Mouse (Mus musculus) limb, embryonic 10.5 days (tissue): ENCODE results near the gene Nt5m. TPM values are rescaled to one million over a fixed set of nuclear protein-coding genes. Genes with fewer than 3 reads are reported as not detected.

ENCODE experiments used
- DNase-seq: peaks from one replicate; pipeline ENCODE4 v3.0.0-alpha.2; 2017; ENCODE audit warnings: low spot score
- H3K27ac ChIP-seq: fragments of 300-500 bp; sonication (generic); 2 replicates; pipeline ENCODE4 v1.5.1; 2016; ENCODE audit warnings: mild to moderate bottlenecking
- H3K27me3 ChIP-seq: fragments of 300-500 bp; sonication (generic); 2 replicates; pipeline ENCODE4 v1.6.1; 2016; ENCODE audit warnings: low read depth, mild to moderate bottlenecking; ENCODE audit not compliant: poor library complexity, severe bottlenecking
- H3K36me3 ChIP-seq: fragments of 300-500 bp; sonication (generic); 2 replicates; pipeline ENCODE4 v1.6.1; 2016; ENCODE audit warnings: mild to moderate bottlenecking, moderate library complexity
- H3K4me1 ChIP-seq: fragments of 300-500 bp; sonication (generic); 2 replicates; pipeline ENCODE4 v1.6.1; 2016
- H3K4me3 ChIP-seq: fragments of 300-500 bp; sonication (generic); 2 replicates; pipeline ENCODE4 v1.5.1; 2016; ENCODE audit warnings: mild to moderate bottlenecking, moderate library complexity
- H3K9me3 ChIP-seq: fragments of 300-500 bp; sonication (generic); replicated peaks from 2 replicates; pipeline ENCODE4 v1.6.1; 2016; ENCODE audit warnings: mild to moderate bottlenecking
- WGBS: fragments of 180-500 bp; shearing (Covaris S2); methylation state at CpG from one replicate; pipeline ENCODE4 v1.1.7; 2016; 5-methylcytosine and 5-hydroxymethylcytosine counted together
- polyA plus RNA-seq: library from polyadenylated mRNA; unstranded; fragments of >200 nt; fragmentation: Nextera tagmentation; extraction: Ambion mirVana; gene quantifications from 2 replicates; pipeline ENCODE4 v1.2.1, GENCODE M21; 2016

Nt5m gene
- 34.8 and 41.8 TPM in 2 replicates for polyA plus RNA-seq

GRCm38 (mm10) chr11:59839008-59839458, at the start of gene Nt5m:
Nt5m (plus strand) TSS chr11:59839447.
- DNase-seq, result peak; percentile 96

GRCm38 (mm10) chr11:59793390-59793789, 45.9 kb upstream of the Nt5m start:
- Histone ChIP-seq H3K4me3 (no peak overlapping the region), H3K27ac (no peak overlapping the region), H3K27me3 (no peaks in the 10 kb centered on the region), H3K36me3 (peaks cover 73% of the 10 kb centered on the region), H3K9me3 (no peaks in the 10 kb centered on the region), H3K4me1 (no peaks in the 10 kb centered on the region)
- DNase-seq, result no peak
- 90% methylated on average over 6 of the region's 6 CpGs for WGBS

More at GRCm38 (mm10) chr11:59839008-59839458, at the start of gene Nt5m:
- Histone ChIP-seq H3K27ac (peak within 1 kb of the TSS; percentile 98), H3K4me1 (peaks cover 33% of the 10 kb centered on the region), H3K36me3 (peaks cover 40% of the 10 kb centered on the region), H3K4me3 (peak within 1 kb of the TSS; percentile 98), H3K9me3 (no peaks in the 10 kb centered on the region), H3K27me3 (no peaks in the 10 kb centered on the region)
- WGBS, result under 1% methylated on average over 24 of the region's 24 CpGs

- Histone ChIP-seq H3K4me3 (no peak overlapping the region), H3K9me3 (no peaks in the 10 kb centered on the region), H3K4me1 (no peaks in the 10 kb centered on the region), H3K27me3 (no peaks in the 10 kb centered on the region), H3K27ac (no peak overlapping the region), H3K36me3 (peaks cover 100% of the 10 kb centered on the region)
- DNase-seq, result no peak
- WGBS, result 94% methylated on average over 10 of the region's 10 CpGs
Measured at GRCm38 (mm10) chr11:59800412-59800811, 38.8 kb upstream of the Nt5m start.

- 97% methylated on average over 8 of the region's 8 CpGs for WGBS
- no peaks in the 10 kb centered on the region for H3K4me1 ChIP-seq
- peaks cover 100% of the 10 kb centered on the region for H3K36me3 ChIP-seq
Measured at GRCm38 (mm10) chr11:59801881-59802280, 37.4 kb upstream of the Nt5m start.

GRCm38 (mm10) chr11:59803516-59803915, 35.7 kb upstream of the Nt5m start:
- Histone ChIP-seq H3K4me1 (peaks cover 2% of the 10 kb centered on the region), H3K4me3 (no peak overlapping the region), H3K27me3 (no peaks in the 10 kb centered on the region), H3K36me3 (peaks cover 93% of the 10 kb centered on the region), H3K27ac (no peak overlapping the region), H3K9me3 (no peaks in the 10 kb centered on the region)
- no peak for DNase-seq
- 92% methylated on average over 14 of the region's 14 CpGs for WGBS

More at GRCm38 (mm10) chr11:59801881-59802280, 37.4 kb upstream of the Nt5m start:
- H3K27me3 ChIP-seq, result no peaks in the 10 kb centered on the region
- DNase-seq, result no peak
- H3K27ac ChIP-seq, result no peak overlapping the region
- no peaks in the 10 kb centered on the region for H3K9me3 ChIP-seq
- no peak overlapping the region for H3K4me3 ChIP-seq

GRCm38 (mm10) chr11:59804409-59805110, 34.7 kb upstream of the Nt5m start:
- H3K27me3 ChIP-seq, result no peaks in the 10 kb centered on the region
- H3K27ac ChIP-seq, result no peak overlapping the region
- no peaks in the 10 kb centered on the region for H3K9me3 ChIP-seq
- H3K4me1 ChIP-seq, result peaks cover 12% of the 10 kb centered on the region
- 91% methylated on average over 22 of the region's 22 CpGs for WGBS
- peak overlapping the region; percentile 13; the same call in 1 of the 2 replicates for H3K4me3 ChIP-seq
- DNase-seq, result no peak
- peaks cover 83% of the 10 kb centered on the region for H3K36me3 ChIP-seq

- Histone ChIP-seq H3K27ac (no peak overlapping the region), H3K9me3 (no peaks in the 10 kb centered on the region), H3K36me3 (peaks cover 76% of the 10 kb centered on the region), H3K4me1 (peaks cover 14% of the 10 kb centered on the region), H3K27me3 (no peaks in the 10 kb centered on the region), H3K4me3 (no peak overlapping the region)
- 95% methylated on average over 1 of the region's 1 CpGs for WGBS
- DNase-seq, result no peak
Measured at GRCm38 (mm10) chr11:59805256-59805655, 34.0 kb upstream of the Nt5m start.

- WGBS, result 90% methylated on average over 2 of the region's 2 CpGs
- peaks cover 14% of the 10 kb centered on the region for H3K4me1 ChIP-seq
- no peak for DNase-seq
- peaks cover 72% of the 10 kb centered on the region for H3K36me3 ChIP-seq
- no peak overlapping the region for H3K4me3 ChIP-seq
- H3K27me3 ChIP-seq, result no peaks in the 10 kb centered on the region
- H3K9me3 ChIP-seq, result no peaks in the 10 kb centered on the region
- no peak overlapping the region for H3K27ac ChIP-seq
Measured at GRCm38 (mm10) chr11:59805656-59806055, 33.6 kb upstream of the Nt5m start.

- H3K27ac ChIP-seq, result 0 out of 2 replicates have a peak overlapping the region, but pooled peaks have one; percentile 100
- WGBS, result 77% methylated on average over 14 of the region's 14 CpGs
- DNase-seq, result no peak
- H3K9me3 ChIP-seq, result no peaks in the 10 kb centered on the region
- H3K4me1 ChIP-seq, result peaks cover 20% of the 10 kb centered on the region
- H3K4me3 ChIP-seq, result peak overlapping the region; percentile 86
- H3K27me3 ChIP-seq, result no peaks in the 10 kb centered on the region
- peaks cover 45% of the 10 kb centered on the region for H3K36me3 ChIP-seq
Measured at GRCm38 (mm10) chr11:59808170-59808960, 30.9 kb upstream of the Nt5m start.

- H3K36me3 ChIP-seq, result peaks cover 37% of the 10 kb centered on the region
- H3K4me1 ChIP-seq, result peaks cover 20% of the 10 kb centered on the region
- H3K27ac ChIP-seq, result peak overlapping the region; percentile 100
- DNase-seq, result peak; percentile 33
- WGBS, result 2% methylated on average over 15 of the region's 15 CpGs
- no peaks in the 10 kb centered on the region for H3K9me3 ChIP-seq
- H3K4me3 ChIP-seq, result peak overlapping the region; percentile 86
- H3K27me3 ChIP-seq, result no peaks in the 10 kb centered on the region
Measured at GRCm38 (mm10) chr11:59809071-59809669, 30.1 kb upstream of the Nt5m start.

- H3K4me1 ChIP-seq, result peaks cover 20% of the 10 kb centered on the region
- H3K9me3 ChIP-seq, result no peaks in the 10 kb centered on the region
- peak within 1 kb of the TSS; percentile 86 for H3K4me3 ChIP-seq
- H3K36me3 ChIP-seq, result peaks cover 32% of the 10 kb centered on the region
- peak within 1 kb of the TSS; percentile 100 for H3K27ac ChIP-seq
- WGBS, result under 1% methylated on average over 52 of the region's 52 CpGs
- peak; percentile 89 for DNase-seq
- H3K27me3 ChIP-seq, result no peaks in the 10 kb centered on the region
Measured at GRCm38 (mm10) chr11:59809670-59810474, 29.4 kb upstream of the Nt5m start, which contains the start of gene Flcn. Flcn (minus strand) TSS chr11:59810016.
